In the genomic region with DNA sequence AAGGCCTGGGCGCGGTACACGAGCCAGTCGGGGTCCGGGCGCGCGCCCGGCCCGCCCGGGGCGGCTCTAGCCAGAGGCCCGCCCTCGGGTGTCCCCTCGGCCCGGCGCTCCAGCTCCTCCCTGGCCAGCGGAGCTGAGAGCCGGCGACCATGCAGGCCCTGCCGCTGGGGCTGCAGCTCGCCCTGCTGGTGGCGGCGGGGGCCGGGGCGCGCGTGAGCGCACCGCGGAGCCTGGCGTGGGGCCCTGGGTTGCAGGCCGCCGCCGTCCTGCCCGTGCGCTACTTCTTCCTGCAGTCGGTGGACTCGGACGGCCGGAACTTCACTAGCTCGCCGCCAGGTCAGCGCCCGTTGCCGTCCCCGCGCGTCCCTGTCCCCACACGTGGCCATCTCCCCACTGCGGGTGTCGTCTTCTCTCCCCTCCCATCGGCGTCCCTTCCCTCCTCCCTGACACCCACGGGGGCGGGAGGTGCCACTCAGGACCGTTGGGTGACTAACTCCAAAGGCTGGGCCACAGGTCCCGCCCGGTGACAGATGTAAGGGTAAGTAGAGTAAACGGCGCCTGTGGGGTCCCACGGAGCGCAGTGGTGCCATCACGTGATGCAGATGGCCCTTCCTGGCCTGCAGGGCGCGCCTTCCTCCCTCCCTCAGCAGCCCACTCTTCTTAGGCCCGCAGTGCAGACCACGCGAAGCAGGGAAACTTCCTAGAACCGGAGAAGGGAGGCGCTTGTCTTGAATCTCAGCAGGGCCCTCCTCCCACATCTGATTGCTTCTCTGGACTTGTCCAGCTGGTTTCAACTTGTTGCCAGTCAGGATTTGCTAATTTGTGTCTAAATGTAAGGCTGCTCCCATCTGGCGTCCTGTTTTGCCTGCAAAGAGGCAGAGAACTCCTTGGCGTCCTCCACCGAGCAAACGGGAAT, we compare ENCODE assay signal across 8 mouse cellular contexts. TPM values are rescaled to one million over a fixed set of nuclear protein-coding genes. Genes with fewer than 3 reads are reported as not detected.
DNase-seq lines count a peak whose midpoint lies in the region; ATAC-seq and TF ChIP-seq lines count a peak whose summit lies in the region.

A gene (plus strand): TSS at position 75 of the 916 bp plus-strand sequence.

- WGBS in bone marrow, adult 2 months = under 1% methylated on average over 69 of the region's 75 CpGs
- under 1% methylated on average over 68 of the region's 75 CpGs for WGBS in heart, embryonic 12.5 days
- under 1% methylated on average over 74 of the region's 75 CpGs for WGBS in kidney, embryonic 16.5 days
- WGBS in liver, adult 2 months = 0% methylated on average over 72 of the region's 75 CpGs
- under 1% methylated on average over 73 of the region's 75 CpGs for WGBS in stomach, embryonic 14.5 days

- H3K27me3 ChIP-seq in heart, embryonic 12.5 days (replicated peaks) = no peaks in the 10 kb centered on the region
- H3K27me3 ChIP-seq in kidney, embryonic 16.5 days (ENCODE audit: insufficient read depth, low read length) = no peaks in the 10 kb centered on the region
- no peaks in the 10 kb centered on the region for H3K27me3 ChIP-seq in liver, adult 2 months (ENCODE audit: control insufficient read depth, insufficient read depth, low read length)
- H3K27me3 ChIP-seq in stomach, embryonic 14.5 days (ENCODE audit: control insufficient read depth, insufficient read depth, low read length) = no peaks in the 10 kb centered on the region

- H3K4me2 ChIP-seq in heart, embryonic 12.5 days = peak within 1 kb of the TSS; percentile 86
- H3K4me2 ChIP-seq in kidney, embryonic 16.5 days (replicated peaks; ENCODE audit: low read depth, low read length) = peak within 1 kb of the TSS; percentile 91
- peak within 1 kb of the TSS; percentile 47 for H3K4me2 ChIP-seq in stomach, embryonic 14.5 days (replicated peaks; ENCODE audit: low read depth, low read length)

- H3K36me3 ChIP-seq in heart, embryonic 12.5 days = 0 out of 2 replicates have a peak, but pooled peaks cover 7% of the 10 kb centered on the region
- H3K36me3 ChIP-seq in kidney, embryonic 16.5 days (ENCODE audit: insufficient read depth, low read length) = 0 out of 2 replicates have a peak, but pooled peaks cover 4% of the 10 kb centered on the region
- H3K36me3 ChIP-seq in liver, adult 2 months (ENCODE audit: control insufficient read depth, insufficient read depth, low read length) = no peaks in the 10 kb centered on the region
- H3K36me3 ChIP-seq in stomach, embryonic 14.5 days (ENCODE audit: control insufficient read depth, insufficient read depth, low read length) = peaks cover under 1% of the 10 kb centered on the region; the same call in 1 of the 2 replicates

- peak within 1 kb of the TSS; percentile 18 for H3K27ac ChIP-seq in bone marrow, adult 2 months (ENCODE audit: control insufficient read depth, insufficient read depth, low read depth, low read length, poor library complexity)
- peak within 1 kb of the TSS; percentile 95 for H3K27ac ChIP-seq in heart, embryonic 12.5 days (ENCODE audit: poor library complexity, severe bottlenecking)
- peak within 1 kb of the TSS; percentile 100 for H3K27ac ChIP-seq in kidney, embryonic 16.5 days (ENCODE audit: low read length)
- H3K27ac ChIP-seq in liver, adult 2 months (replicated peaks; ENCODE audit: insufficient read depth, low read depth, low read length) = peak within 1 kb of the TSS; percentile 82
- H3K27ac ChIP-seq in stomach, embryonic 14.5 days (ENCODE audit: low read length) = peak within 1 kb of the TSS; percentile 99

- H3K4me3 ChIP-seq in bone marrow, adult 2 months (replicated peaks; ENCODE audit: control insufficient read depth, low read depth, low read length) = peak within 1 kb of the TSS; percentile 51
- H3K4me3 ChIP-seq in heart, embryonic 12.5 days = peak within 1 kb of the TSS; percentile 98
- peak within 1 kb of the TSS; percentile 84 for H3K4me3 ChIP-seq in kidney, embryonic 16.5 days (ENCODE audit: low read length)
- H3K4me3 ChIP-seq in liver, adult 2 months (ENCODE audit: insufficient read depth, low read depth, low read length) = peak within 1 kb of the TSS; percentile 76
- H3K4me3 ChIP-seq in stomach, embryonic 14.5 days (ENCODE audit: low read depth, low read length) = peak within 1 kb of the TSS; percentile 80

- peaks cover 11% of the 10 kb centered on the region; the same call in 1 of the 2 replicates for H3K79me2 ChIP-seq in liver, adult 2 months (ENCODE audit: control insufficient read depth, insufficient read depth, low read length)

- no peaks in the 10 kb centered on the region for H3K9me3 ChIP-seq in heart, embryonic 12.5 days (replicated peaks)
- H3K9me3 ChIP-seq in kidney, embryonic 16.5 days (ENCODE audit: low read length) = no peaks in the 10 kb centered on the region
- H3K9me3 ChIP-seq in stomach, embryonic 14.5 days (ENCODE audit: control insufficient read depth, low read depth, low read length) = no peaks in the 10 kb centered on the region

- H3K9ac ChIP-seq in heart, embryonic 12.5 days = peak within 1 kb of the TSS; percentile 97
- peak within 1 kb of the TSS; percentile 96 for H3K9ac ChIP-seq in kidney, embryonic 16.5 days (replicated peaks; ENCODE audit: low read length)
- peak within 1 kb of the TSS; percentile 89 for H3K9ac ChIP-seq in liver, adult 2 months (ENCODE audit: low read depth, low read length)
- H3K9ac ChIP-seq in stomach, embryonic 14.5 days (replicated peaks; ENCODE audit: low read depth, low read length) = peak within 1 kb of the TSS; percentile 95

- no peak for TF ChIP-seq CTCF in bone marrow, adult 2 months (IDR thresholded peaks at IDR 0.05; ENCODE audit: control insufficient read depth, insufficient read depth, low read length)
- TF ChIP-seq CTCF in liver, adult 2 months (IDR thresholded peaks at IDR 0.05; ENCODE audit: low read depth, low read length) = no peak; the same call in 1 of the 2 replicates

- no peaks in the 10 kb centered on the region for H3K4me1 ChIP-seq in bone marrow, adult 2 months (ENCODE audit: control insufficient read depth, insufficient read depth, low read length)
- no peaks in the 10 kb centered on the region for H3K4me1 ChIP-seq in heart, embryonic 12.5 days (replicated peaks)
- H3K4me1 ChIP-seq in kidney, embryonic 16.5 days (ENCODE audit: insufficient read depth, low read length) = peaks cover 9% of the 10 kb centered on the region; the same call in 1 of the 2 replicates
- peaks cover 2% of the 10 kb centered on the region; the same call in 1 of the 2 replicates for H3K4me1 ChIP-seq in liver, adult 2 months (ENCODE audit: control insufficient read depth, insufficient read depth, low read length)
- H3K4me1 ChIP-seq in stomach, embryonic 14.5 days (ENCODE audit: control insufficient read depth, insufficient read depth, low read length) = peaks cover 8% of the 10 kb centered on the region

- peak; percentile 81 for DNase-seq in 416B (ENCODE audit: low read depth)
- DNase-seq in fat pad, adult 2 months (ENCODE audit: extremely low read depth, low read depth, low spot score) = peak; percentile 96
- DNase-seq in liver, adult 2 months (ENCODE audit: extremely low read depth, low read depth, low spot score) = peak; percentile 85

- ATAC-seq in heart, embryonic 12.5 days (ENCODE audit: insufficient number of reproducible peaks, low FRiP score) = peak; percentile 92
- ATAC-seq in kidney, embryonic 16.5 days (ENCODE audit: low FRiP score, low TSS enrichment) = peak; percentile 98
- peak; percentile 43 for ATAC-seq in monocyte, adult 5-6 weeks (replicated peaks; ENCODE audit: insufficient number of reproducible peaks, low FRiP score, low TSS enrichment, poor library complexity, severe bottlenecking)
- ATAC-seq in stomach, embryonic 14.5 days (ENCODE audit: insufficient number of reproducible peaks, insufficient read depth, low FRiP score, low read depth) = peak; percentile 96

- peak; percentile 26; the same call in 1 of the 2 replicates for TF ChIP-seq POLR2A in bone marrow, adult 2 months (IDR thresholded peaks at IDR 0.05; ENCODE audit: borderline replicate concordance, control insufficient read depth, low read depth, low read length)
- peak; percentile 40; the same call in 1 of the 2 replicates for TF ChIP-seq POLR2A in liver, adult 2 months (IDR thresholded peaks at IDR 0.05; ENCODE audit: extremely low read depth, insufficient read depth, low read length)

RNA-seq across cellular contexts. Expression of the gene that starts here (rescaled TPM):
- 0.79 and 2.3 TPM in 2 replicates for polyA plus RNA-seq in bone marrow, adult 2 months (2011; ENCODE audit: insufficient read depth, insufficient read length, low replicate concordance, missing spikeins)
- 24.2 and 27.1 TPM in 2 replicates for polyA plus RNA-seq in heart, embryonic 12.5 days (2016; fragmentation: Nextera tagmentation; extraction: Ambion mirVana)
- 30.4 and 34.1 TPM in 2 replicates for polyA plus RNA-seq in kidney, embryonic 16.5 days (2015; fragmentation: Nextera tagmentation; extraction: Ambion mirVana)
- 5.6 and 6.2 TPM in 2 replicates for total RNA-seq in liver, adult 2 months (2014; rRNA removed)
- polyA plus RNA-seq in liver, adult 2 months (2012; rRNA removed) = 2.0 and 2.4 TPM in 2 replicates
- 1.7 to 2.8 TPM (median 2.6 TPM) in 3 replicates for total RNA-seq in monocyte, adult 5-6 weeks (2017)
- polyA plus RNA-seq in stomach, embryonic 14.5 days (2014; fragmentation: Nextera tagmentation; extraction: Ambion mirVana) = 29.5 and 34.3 TPM in 2 replicates

Comparison
In these comparisons a context has a peak if more than half of its experiments do, and no peak if none do; other contexts are left out.
1. Peak in every context shown above with its lines: DNase-seq, ATAC-seq, H3K4me3 ChIP-seq and H3K27ac ChIP-seq.
2. H3K27ac ChIP-seq: peak in every context shown above with its lines; median percentile 100 in kidney, embryonic 16.5 days; 99 in stomach, embryonic 14.5 days; 95 in heart, embryonic 12.5 days; 82 in liver, adult 2 months; 18 in bone marrow, adult 2 months.
3. ATAC-seq: peak in every context shown above with its lines; median percentile 98 in kidney, embryonic 16.5 days; 96 in stomach, embryonic 14.5 days; 92 in heart, embryonic 12.5 days; 43 in monocyte, adult 5-6 weeks.